Mouse (Mus musculus): Measurements from ENCODE around the gene Daxx.
"Not testable (repeated sequence)": the region's sequence is repeated elsewhere in the genome, so short reads cannot be mapped to it uniquely, and the experiment has no call there.

The Daxx gene

DNA sequence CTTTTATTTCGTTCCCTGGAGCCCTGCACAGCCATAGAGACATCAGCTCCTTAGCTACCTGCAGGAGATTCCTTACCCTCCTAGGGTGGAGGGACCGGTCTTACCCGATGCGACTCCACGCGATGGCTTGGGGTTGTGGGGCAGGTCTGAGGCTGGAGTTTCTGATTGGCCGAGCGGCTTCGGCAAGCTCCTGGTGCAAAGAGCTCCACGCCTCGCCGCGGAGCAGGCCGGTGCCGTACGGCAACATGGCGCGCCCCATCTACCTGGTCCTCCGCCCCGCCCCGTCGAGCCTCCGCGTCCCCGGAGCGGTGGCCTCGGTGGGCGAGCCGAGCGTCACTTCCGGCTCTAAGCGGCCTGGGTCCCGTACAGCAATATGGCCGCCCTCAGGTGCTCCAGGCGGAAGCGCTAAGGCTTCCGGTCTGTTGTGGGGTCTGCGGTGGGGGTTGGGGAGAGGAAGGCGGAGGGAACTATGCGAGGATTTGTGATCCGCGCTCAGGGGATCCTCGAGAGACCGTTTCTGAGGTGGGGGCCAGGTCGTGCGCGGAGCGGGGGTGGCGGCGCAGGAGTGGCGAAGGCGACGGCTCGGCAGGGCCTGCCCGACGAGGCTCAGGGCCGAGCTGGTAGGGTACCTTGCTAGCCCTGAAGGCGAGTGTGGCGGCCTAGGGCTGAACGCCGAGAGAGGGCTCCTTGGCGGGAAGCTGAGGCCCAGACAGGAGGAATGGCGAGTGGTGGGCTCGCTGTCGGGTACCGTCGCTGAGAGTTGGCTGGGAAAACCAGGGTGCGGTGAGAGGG lies at the start of gene Daxx:
Gene Daxx, plus strand, starts transcription at position 338 of the 792 bp plus-strand sequence.
- DNase-seq (ENCODE audit: low spot score in 2 of 2) = peak; percentile 98 to 99

DNA sequence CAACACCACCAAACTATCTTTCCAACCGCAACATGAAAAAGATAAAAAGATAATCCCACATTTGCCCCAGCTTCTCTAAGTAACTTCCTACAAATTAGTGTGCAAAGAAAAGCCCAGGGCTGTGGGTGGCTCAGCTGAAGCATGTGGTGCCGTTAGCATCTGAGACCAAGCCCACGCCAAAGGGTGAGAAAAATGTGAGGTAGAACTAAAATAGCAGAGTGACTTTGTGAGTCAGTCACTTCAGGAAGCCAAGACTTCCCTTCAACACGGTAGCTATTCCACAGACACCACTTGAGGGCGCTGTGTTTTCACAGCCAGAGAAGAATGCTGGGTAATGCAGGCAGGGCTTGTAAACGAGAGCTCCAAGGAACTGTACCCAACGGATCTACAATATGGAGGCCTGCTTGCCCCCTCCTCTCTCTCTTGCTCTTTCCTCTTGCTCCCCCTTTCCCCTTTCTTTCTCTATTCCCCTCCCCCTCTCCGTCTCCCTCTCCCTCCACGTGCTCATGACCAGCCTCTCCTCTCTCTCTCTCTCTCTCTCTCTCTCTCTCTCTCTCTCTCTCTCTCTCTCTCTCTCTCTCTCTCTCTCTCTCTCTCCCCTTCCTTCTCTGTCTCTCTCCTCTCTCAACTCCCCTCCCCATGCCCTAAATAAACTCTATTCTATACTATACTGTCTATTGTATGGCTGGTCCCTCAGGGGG lies 43.7 kb upstream of the Daxx start:
- peak; percentile 58 to 75 for DNase-seq (ENCODE audit: low spot score in 2 of 2)

DNA sequence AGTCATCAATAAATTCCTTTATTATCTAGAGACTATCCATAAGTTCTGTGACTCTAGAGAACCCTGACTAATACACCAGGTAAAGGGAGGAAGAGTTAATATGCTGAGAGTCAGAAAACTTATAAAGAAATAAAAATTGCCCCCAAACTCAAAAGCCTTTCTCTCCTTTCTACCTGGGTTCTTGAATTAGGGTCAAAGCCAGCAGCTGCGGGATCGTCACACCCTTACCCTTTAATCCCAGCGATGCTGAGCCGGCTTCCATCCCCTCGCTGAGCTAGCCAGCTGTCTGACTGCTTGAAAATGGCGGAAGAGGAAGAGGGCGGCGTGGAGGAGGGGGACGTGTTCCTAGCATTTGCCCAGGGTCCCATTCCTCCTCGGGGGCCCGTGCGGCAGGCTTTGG lies 35.7 kb upstream of the Daxx start, which contains the start of gene Gm7029:
Gene Gm7029, plus strand, starts transcription at position 301 of the 400 bp plus-strand sequence.
- not testable (repeated sequence) for DNase-seq (ENCODE audit: low spot score in 2 of 2)

DNA sequence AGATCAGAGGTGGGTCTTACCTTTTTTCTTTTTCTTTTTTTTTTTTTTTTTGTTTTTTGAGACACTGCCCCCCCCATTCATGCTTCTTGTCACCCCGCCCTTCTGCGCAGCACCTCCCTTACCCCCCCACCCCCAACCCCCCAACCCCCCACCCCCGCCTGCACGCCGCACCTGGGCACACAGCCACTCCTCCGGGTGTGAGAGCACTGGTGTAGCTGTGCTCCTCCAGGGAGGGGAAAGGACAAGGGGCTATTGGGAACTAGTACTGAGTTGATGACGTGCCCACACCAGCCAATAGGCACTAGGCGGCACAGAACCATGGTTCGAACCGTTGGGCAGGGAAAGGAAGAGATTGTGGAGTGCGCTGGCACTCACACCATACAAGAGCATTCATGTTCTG lies 34.8 kb upstream of the Daxx start:
- no peak for DNase-seq (ENCODE audit: low spot score in 2 of 2)

DNA sequence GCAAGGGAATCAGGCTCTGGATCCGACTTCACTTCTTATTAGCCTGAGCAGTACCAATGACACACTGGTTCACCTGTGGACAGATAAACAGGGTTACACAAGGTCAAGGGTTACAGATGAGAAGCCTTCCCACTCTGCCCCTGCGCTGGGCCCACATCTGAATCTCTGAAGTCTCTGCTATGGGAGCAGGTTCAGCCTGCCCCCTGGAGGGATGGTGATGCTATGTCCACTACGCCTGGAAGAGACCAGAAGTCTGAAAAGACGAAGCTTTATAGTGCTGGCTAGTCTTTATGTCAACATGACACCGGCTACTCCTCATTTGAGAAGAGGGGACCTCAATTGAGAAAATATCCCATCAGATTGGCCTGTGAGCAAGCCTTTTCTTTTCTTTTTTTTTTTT lies 33.4 kb upstream of the Daxx start:
- DNase-seq (ENCODE audit: low spot score in 2 of 2) = not testable (repeated sequence)

DNA sequence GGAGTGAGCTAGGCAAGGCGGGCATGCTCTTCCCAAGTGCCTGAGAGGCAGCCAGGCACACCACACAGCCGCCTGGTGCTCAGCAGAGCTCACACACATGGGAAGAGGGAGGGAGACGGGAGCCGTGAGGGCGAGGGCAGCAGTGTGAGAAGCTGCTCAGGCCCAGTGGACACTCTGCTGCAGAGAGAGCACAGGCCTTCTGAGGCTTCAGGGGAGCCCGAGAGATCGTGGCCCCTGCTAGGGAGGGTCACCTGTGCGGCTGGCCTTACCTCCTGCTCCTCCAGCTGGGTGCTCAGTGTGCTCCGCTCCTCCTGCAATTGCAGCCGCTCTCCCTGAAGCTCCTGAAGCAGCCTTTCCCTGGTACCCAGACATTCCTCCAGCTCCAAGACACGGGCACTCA lies 24.9 kb upstream of the Daxx start:
- DNase-seq (ENCODE audit: low spot score in 2 of 2) = not testable (repeated sequence)

DNA sequence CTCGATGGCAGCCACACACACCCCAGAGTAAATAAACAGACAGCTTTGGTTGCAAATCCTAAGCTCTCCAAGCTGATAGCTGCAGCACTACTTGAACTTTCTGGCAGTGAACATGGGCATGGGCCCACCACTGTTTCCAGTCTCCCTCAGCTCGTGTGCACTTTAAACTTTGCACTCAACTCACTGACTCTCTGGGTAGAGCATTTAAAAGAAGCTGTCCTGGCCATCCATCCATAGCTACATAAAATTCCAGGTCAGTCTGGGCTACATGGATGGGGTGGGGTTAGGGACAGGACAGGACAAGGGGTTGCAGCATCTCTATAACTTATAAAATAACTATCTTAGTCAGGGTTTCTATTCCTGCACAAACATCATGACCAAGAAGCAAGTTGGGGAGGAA lies 21.4 kb upstream of the Daxx start:
- not testable (repeated sequence) for DNase-seq (ENCODE audit: low spot score in 2 of 2)

DNA sequence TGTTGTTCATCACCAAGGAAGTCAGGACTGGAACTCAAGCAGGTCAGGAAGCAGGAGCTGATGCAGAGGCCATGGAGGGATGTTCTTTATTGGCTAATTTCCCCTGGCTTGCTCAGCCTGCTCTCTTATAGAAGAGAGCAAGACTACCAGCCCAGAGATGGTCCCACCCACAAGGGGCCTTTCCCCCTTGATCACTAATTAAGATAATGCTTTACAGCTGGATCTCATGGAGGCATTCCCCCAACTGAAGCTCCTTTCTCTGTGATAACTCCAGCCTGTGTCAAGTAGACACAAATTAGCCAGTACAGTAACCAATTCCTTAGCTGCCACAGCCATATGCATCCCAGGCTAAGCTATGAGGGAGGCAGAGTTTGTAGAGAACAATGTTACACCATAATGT lies 21.0 kb upstream of the Daxx start:
- not testable (repeated sequence) for DNase-seq (ENCODE audit: low spot score in 2 of 2)

DNA sequence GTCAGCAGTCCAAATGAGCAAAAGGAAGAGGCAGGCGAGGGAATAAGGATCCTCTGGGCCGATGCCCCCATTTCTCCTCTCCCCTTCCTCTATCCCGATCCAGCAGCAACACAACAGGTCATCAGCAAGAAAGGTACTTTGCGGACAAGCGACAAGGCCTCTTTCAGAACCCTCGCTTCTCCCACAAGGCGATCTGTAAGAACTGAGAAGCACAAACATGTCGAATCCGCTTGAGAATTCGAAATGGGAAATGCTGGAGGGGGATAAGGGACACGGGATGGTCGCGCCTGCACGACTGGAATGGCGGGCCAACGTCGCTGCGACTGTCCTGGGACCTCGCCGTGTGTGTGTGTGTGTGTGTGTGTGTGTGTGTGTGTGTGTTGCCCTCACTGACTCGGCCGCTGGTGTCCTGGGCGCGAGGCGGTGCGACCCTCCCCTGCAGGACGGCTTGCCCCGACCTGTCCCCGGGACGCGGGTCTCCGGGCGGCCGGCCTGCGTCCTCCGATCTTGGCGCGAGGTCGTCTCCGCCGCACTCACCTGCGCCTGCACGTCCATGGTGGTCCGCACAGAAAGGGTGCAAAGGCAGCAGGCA lies 19.2 kb upstream of the Daxx start:
- not testable (repeated sequence) for DNase-seq (ENCODE audit: low spot score in 2 of 2)

DNA sequence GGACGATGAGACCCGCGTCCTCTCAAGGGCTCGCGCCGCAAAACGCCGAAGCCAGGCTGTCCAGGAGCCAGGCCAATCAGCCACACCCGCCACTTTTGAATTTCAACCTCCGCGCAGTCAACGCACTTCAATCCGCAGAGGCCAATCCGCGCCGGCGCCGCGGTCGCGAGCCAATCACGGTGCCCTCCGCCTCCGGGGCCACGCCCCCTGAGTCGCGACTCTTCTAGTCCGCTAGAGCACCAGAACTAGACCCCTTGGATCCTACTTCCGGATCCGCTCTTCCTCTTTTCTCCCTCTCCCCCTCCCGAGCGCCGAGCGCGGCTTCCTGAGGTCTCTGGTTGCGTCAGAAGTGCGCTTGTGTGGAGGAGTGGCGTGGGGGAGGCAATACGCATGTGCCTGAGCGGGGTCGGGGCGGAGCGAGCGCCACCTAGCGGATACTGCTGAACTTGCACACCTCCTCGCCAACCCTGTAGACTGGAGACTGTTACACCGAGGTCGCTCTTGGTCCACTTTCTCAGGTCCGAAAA lies 18.6 kb upstream of the Daxx start, which contains the start of gene Kifc1:
Gene Kifc1, minus strand, starts transcription at position 129 of the 527 bp plus-strand sequence.
- peak; percentile 100 for DNase-seq (ENCODE audit: low spot score in 2 of 2)

DNA sequence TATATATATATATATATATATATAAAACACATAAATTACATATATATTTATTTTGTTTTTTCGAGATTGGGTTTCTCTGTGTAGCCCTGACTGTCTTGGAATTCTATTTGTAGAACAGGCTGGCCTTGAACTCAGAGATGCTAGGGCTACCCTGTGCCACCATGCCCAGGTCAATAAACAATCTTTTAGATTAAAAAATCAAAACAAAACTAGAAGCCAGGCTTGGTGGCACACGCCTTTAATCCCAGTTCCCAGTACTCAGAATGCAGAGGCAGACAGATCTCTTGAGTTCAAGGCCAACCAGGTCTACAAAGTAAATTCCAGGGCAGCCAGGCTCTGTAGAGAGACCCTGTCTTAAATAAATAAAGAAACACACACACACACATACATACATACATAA lies 17.9 kb upstream of the Daxx start:
- no peak for DNase-seq (ENCODE audit: low spot score in 2 of 2)

DNA sequence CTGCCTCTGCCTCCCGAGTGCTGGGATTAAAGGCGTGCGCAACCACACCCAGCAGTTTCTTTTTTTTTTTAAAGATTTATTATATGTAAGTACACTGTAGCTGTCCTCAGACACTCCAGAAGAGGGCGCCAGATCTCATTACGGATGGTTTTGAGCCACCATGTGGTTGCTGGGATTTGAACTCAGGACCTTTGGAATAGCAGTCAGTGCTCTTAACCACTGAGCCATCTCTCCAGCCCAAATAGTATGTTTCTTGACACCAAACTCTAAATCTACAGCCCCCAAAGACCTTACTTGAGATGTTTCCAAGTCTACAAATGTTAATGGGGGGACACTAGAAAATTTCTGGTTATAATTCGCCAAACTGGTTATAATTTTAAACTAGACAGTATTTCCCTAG lies 17.3 kb upstream of the Daxx start:
- DNase-seq (ENCODE audit: low spot score in 2 of 2) = not testable (repeated sequence)

DNA sequence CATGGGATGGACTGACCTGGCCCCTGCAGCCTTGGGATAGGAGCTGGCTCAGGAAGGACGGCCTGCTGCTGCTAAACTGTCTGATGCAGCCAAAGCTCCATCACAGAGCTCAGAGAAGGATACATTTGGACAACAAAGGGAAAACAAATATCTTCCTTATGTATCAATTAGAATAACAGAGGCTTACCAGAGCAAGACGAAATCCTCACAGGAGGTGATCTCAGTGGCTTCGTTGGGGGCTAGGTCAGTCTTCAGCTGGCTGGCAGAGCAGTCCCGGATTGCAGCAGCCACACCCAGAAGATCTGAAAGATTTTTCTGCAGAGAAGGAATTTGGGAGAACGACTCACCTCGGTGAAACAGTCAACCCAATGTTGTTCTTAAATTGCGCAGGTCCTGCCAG lies 16.8 kb upstream of the Daxx start:
- no peak for DNase-seq (ENCODE audit: low spot score in 2 of 2)

DNA sequence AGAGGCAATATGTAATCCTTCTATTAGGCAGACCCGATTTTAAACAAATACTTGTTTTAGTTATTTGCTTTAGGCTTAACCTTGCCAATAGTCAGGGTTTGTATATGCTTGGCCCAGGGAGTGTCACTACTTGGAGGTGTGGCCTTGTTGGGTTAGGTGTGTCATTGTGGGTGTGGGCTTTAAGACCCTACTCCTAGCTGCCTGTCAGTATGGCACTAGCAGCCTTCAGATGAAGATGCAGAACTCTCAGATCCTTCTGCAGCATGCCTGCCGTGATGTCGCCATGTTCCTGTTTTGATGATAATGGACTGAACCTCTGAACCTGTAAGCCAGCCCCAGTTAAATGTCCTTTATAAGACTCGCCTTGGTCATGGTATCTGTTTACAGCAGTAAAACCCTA lies 16.2 kb upstream of the Daxx start:
- DNase-seq (ENCODE audit: low spot score in 2 of 2) = not testable (repeated sequence)

DNA sequence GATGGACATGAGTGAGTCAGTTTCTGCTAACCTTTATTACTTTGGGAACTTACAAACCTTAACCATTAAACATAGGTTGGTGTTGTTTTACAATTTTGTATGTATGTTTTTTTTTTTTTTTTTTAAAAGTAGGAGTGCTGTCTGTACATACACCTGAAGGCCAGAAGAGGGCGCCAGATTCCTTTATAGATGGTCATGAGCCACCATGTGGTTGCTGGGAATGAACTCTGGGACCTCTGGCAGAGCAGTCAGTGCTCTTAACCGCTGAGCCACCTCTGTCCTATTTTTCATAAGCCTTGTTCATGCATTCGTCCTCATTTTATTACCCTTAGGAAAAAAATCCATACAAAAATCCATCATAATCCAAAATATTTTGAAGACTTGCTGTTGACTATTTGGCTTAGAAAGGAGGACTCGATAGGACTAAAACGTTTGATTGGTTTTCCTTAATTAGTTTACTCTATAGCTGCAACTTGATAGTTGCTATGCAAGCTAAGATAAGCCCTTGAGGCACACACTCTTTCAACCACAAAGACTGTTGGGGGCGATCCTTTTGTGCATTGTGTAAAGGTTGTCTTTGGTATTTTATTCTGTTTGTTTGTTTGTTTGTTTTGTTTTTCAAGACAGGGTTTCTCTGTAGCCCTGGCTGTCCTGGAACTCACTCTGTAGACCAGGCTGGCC lies 12.0 kb upstream of the Daxx start:
- no peak for DNase-seq (ENCODE audit: low spot score in 2 of 2)

DNA sequence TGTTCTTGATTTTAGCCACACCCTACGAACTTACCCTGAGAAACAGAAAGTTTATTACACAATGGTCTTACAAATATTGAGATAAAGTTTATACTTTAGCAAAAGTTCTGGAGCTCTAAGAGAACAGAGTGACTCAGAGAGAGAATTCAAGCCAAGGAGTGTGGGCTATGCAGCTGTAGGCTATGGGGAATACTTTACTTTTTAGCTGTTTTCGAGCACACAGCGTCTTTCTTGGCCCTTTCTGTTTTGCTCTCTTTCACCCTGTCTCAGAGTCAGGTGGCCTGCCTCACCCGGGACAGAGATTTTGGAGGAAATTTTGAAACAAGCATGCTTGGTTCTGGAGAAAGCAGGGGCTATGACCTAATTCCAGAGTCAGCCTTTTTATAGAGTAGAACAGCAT lies 11.0 kb upstream of the Daxx start:
- DNase-seq (ENCODE audit: low spot score in 2 of 2) = not testable (repeated sequence)

DNA sequence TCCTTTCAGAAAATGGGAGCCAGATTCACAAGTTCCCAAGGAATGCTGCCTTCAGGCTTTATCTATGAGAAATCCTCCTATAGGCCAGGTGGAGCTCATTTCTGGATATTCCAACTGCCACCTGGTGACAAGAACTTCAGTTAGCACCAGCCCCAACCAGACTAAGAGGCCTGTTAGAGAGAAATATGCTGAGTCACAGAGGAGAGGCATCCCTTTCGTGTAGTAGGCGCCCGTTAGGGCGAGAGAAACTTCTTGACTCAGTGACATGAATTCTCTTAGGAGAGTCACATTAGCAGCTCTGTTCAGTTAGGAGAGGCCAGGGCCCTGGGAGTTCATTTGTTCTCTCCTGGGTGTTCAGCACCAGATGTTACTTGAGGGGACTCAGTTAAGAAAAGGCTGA lies 9.6 kb upstream of the Daxx start:
- no peak for DNase-seq (ENCODE audit: low spot score in 2 of 2)

DNA sequence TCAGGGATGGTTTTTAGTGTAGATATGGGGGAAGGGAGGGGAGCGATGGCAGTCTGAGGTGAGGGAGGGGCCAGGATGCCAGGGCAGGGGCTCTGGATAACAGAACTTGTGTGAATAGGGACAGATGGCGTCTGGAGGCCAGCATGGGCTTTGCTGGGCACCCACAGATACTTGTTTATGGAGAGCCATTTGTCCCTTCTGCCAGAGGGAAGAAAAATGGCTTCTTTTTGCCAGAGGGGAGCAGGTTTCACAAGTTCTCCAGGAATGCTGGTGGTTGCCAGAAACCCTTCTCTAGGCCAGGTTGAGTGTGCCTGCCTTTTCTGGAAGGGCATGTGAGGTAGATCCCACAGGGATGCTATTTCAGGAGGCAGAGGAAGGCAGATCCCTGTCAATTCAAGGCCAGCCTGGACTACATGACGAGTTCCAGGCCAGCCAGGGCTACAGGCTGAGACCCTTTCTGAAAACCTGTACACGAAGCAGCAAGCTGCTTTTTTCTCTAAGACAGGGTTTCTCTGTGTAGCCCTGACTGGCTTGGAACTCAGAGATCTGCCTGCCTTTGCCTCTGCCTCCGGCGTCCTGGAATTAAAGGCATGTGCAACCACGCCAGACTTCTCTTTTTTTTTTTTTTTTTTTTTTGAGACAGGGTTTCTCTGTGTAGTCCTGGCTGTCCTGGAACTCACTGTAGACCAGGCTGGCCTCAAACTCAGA lies 8.8 kb upstream of the Daxx start:
- no peak for DNase-seq (ENCODE audit: low spot score in 2 of 2)

DNA sequence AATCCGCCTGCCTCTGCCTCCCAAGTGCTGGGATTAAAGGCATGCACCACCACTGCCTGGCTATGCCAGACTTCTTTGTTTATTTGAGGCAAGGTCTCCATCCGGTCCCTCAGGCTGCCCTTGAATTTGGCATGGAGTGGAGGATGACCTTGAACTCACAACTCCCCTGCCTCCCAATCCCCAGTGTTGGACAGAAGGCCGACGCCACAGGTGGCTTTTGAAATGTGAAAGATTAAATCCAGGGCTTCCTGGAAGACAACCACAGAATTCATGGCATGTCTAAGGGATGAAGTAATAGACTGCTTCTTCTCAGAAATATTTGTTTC lies 8.3 kb upstream of the Daxx start:
- DNase-seq (ENCODE audit: low spot score in 2 of 2) = no peak

DNA sequence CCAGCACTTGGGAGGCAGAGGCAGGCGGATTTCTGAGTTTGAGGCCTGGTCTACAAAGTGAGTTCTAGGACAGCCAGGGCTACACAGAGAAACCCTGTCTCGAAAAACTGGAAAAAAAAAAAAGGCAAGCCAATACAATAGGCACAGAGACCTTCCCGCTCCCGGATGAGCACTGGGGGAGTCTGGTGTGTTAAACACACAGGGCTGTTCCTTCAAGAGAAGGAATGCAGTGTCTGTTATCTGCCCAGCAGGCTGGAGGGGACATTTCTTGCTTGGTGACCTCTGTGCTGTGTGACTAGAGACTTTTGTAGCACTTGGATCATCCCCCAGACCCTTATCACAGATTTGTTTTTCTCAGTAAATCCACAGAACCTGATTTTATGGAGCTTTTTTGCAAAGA lies 7.6 kb upstream of the Daxx start:
- DNase-seq (ENCODE audit: low spot score in 2 of 2) = no peak

DNA sequence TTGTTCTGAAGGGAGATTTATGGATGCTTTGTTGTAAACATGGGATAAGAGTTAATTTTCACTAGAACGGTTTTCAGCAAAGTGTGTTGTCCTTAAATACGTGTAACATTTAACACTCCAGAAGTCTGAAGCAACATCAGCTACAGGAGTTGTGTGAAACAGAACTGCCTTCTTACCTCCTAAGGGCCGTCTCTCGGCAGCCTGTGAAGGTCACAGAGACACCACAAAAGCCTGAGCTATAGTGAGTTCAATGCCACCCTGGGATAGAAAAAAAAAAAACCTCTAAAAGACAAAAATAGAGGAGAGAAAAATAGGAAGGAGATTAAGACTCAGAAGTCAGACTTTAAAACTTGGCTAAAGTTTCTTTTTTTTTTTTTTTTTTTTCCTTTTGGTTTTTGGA lies 7.1 kb upstream of the Daxx start:
- no peak for DNase-seq (ENCODE audit: low spot score in 2 of 2)

Measured in frontal cortex, postnatal 10 days (tissue).